Mouse (Mus musculus): ENCODE measurements at regions not wholly inside any gene's neighbourhood (a gene's known extent, or its start where the extent isn't known, plus 50 kb on each side); places are given as distances from the start of the nearest gene placed in this dataset.

- DNase-seq (ENCODE audit: low read depth, low spot score) = no peak
These were observed 525.6 kb upstream of the Man1a start for GRCm38 (mm10) chr10:54601993-54602392.

GRCm38 (mm10) chr10:54595072-54595471 lies 518.7 kb upstream of the Man1a start:
- DNase-seq (ENCODE audit: low read depth, low spot score) = peak; percentile 5

GRCm38 (mm10) chr10:54558636-54559035 lies 482.2 kb upstream of the Man1a start:
- no peak for DNase-seq (ENCODE audit: low read depth, low spot score)

- no peak for DNase-seq (ENCODE audit: low read depth, low spot score)
These were observed 475.5 kb upstream of the Man1a start for GRCm38 (mm10) chr10:54551734-54552397.

- DNase-seq (ENCODE audit: low read depth, low spot score) = no peak
These were observed 474.3 kb upstream of the Man1a start for GRCm38 (mm10) chr10:54550665-54551064.

- DNase-seq (ENCODE audit: low read depth, low spot score) = no peak
These were observed 472.6 kb upstream of the Man1a start for GRCm38 (mm10) chr10:54548977-54549376.

- DNase-seq (ENCODE audit: low read depth, low spot score) = no peak
These were observed 472.1 kb upstream of the Man1a start for GRCm38 (mm10) chr10:54548526-54548925.

GRCm38 (mm10) chr10:54532581-54532980 lies 456.2 kb upstream of the Man1a start:
- no peak for DNase-seq (ENCODE audit: low read depth, low spot score)

GRCm38 (mm10) chr10:54510776-54511175 lies 434.4 kb upstream of the Man1a start:
- DNase-seq (ENCODE audit: low read depth, low spot score) = no peak

- no peak for DNase-seq (ENCODE audit: low read depth, low spot score)
These were observed 433.4 kb upstream of the Man1a start for GRCm38 (mm10) chr10:54509766-54510165.
